Mouse (Mus musculus) midbrain, embryonic 15.5 days (tissue): ENCODE data around the gene Gpr156. TPM values are rescaled to one million over a fixed set of nuclear protein-coding genes. Genes with fewer than 3 reads are reported as not detected.
"Not testable (repeated sequence)": the region's sequence is repeated elsewhere in the genome, so short reads cannot be mapped to it uniquely, and the experiment has no call there.

Source experiments
- ATAC-seq: fragments of 200-750 bp; cut with Nextera tagmentation; replicated peaks from 2 replicates; pipeline ENCODE4 v1.8.0; 2017; ENCODE audit warnings: moderate TSS enrichment
- H3K27ac ChIP-seq: fragments of 300-500 bp; sonication (generic); 2 replicates; pipeline ENCODE4 v1.5.1; 2015; ENCODE audit warnings: mild to moderate bottlenecking, inconsistent platforms
- H3K27me3 ChIP-seq: fragments of 300-500 bp; sonication (generic); replicated peaks from 2 replicates; pipeline ENCODE4 v1.6.1; 2015; ENCODE audit warnings: inconsistent platforms
- H3K36me3 ChIP-seq: fragments of 300-500 bp; sonication (generic); replicated peaks from 2 replicates; pipeline ENCODE4 v1.6.1; 2015; ENCODE audit warnings: inconsistent platforms
- H3K4me1 ChIP-seq: fragments of 300-500 bp; sonication (generic); 2 replicates; pipeline ENCODE4 v1.6.1; 2015; ENCODE audit warnings: inconsistent platforms
- H3K4me2 ChIP-seq: fragments of 300-500 bp; sonication (generic); 2 replicates; pipeline ENCODE4 v1.6.1; 2015; ENCODE audit warnings: inconsistent platforms, mild to moderate bottlenecking, moderate library complexity
- H3K4me3 ChIP-seq: fragments of 300-500 bp; sonication (generic); 2 replicates; pipeline ENCODE4 v1.5.1; 2015; ENCODE audit warnings: mild to moderate bottlenecking, inconsistent platforms
- H3K9ac ChIP-seq: fragments of 300-500 bp; sonication (generic); 2 replicates; pipeline ENCODE4 v1.6.1; 2015; ENCODE audit warnings: mild to moderate bottlenecking, inconsistent platforms
- H3K9me3 ChIP-seq: fragments of 300-500 bp; sonication (generic); 2 replicates; pipeline ENCODE4 v1.6.1; 2016; ENCODE audit warnings: inconsistent platforms
- WGBS: fragments of 180-500 bp; shearing (Covaris S2); methylation state at CpG from one replicate; pipeline ENCODE4 v1.1.7; 2015; ENCODE audit warnings: mixed read lengths; 5-methylcytosine and 5-hydroxymethylcytosine counted together
- polyA plus RNA-seq: library from polyadenylated mRNA; unstranded; fragments of >200 nt; fragmentation: Nextera tagmentation; extraction: Ambion mirVana; gene quantifications from 2 replicates; pipeline ENCODE4 v1.2.1, GENCODE M21; 2015

The Gpr156 gene
- polyA plus RNA-seq, 1 experiment from 2014 or later, result 6.2 TPM

DNA sequence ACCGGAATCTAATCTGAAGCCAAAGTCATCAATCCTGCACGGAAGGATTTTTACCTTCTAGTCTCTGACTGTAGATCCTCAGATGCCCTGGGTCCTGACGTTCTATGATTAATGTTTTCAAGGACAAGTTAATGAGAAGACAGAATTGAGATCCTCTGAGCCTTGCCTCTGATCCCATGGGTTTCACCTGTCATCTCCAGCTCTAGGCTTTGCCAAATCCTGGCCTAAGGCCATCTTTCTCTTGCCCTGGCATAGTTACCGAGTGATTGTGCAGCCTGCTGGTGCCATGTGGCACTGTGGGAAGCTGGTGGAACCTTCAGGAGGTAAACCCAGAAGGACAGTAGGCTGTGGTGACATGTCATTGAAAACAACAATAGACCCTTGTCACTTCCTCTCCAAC lies 98.7 kb downstream of the Gpr156 start:
- no peak for ATAC-seq
- Histone ChIP-seq H3K4me3 (no peak overlapping the region), H3K27ac (no peak overlapping the region), H3K9me3 (no peaks in the 10 kb centered on the region), H3K4me1 (no peaks in the 10 kb centered on the region), H3K9ac (no peak overlapping the region), H3K27me3 (no peaks in the 10 kb centered on the region), H3K36me3 (no peaks in the 10 kb centered on the region), H3K4me2 (no peak overlapping the region)
- 86% methylated on average over 4 of the region's 4 CpGs for WGBS

DNA sequence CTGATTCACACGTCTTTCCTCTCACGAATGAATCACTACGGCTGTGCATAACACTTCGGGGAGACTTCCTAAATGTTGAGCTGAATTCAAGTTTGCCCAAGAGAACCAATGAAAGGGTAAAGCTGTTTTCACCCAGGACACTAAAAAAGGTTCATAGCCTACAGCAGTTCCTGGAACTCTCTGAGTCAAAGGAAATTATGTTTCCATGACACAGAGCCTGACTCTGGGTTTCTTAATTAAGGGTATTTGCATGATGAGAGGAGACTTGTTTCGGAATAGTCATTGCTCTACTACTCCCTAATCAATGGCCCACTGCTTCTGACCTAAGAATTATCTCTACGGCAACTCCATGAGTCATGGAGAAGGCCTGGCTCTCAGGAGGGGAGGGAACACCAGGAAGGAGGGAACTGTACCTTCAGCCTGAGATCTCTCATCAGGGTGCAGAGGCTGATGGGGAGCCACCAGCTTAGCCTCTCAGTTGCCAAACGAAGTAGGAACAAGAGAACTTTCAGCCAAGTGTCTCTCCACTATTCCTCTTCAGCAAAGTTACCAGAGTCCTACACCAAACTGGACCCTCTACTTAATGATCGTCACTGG lies 100.7 kb downstream of the Gpr156 start:
- Histone ChIP-seq H3K4me1 (no peaks in the 10 kb centered on the region), H3K9me3 (no peaks in the 10 kb centered on the region), H3K27ac (no peak overlapping the region), H3K9ac (no peak overlapping the region), H3K36me3 (no peaks in the 10 kb centered on the region), H3K4me2 (no peak overlapping the region), H3K4me3 (no peak overlapping the region), H3K27me3 (no peaks in the 10 kb centered on the region)
- no peak for ATAC-seq
- 86% methylated on average over 8 of the region's 8 CpGs for WGBS

DNA sequence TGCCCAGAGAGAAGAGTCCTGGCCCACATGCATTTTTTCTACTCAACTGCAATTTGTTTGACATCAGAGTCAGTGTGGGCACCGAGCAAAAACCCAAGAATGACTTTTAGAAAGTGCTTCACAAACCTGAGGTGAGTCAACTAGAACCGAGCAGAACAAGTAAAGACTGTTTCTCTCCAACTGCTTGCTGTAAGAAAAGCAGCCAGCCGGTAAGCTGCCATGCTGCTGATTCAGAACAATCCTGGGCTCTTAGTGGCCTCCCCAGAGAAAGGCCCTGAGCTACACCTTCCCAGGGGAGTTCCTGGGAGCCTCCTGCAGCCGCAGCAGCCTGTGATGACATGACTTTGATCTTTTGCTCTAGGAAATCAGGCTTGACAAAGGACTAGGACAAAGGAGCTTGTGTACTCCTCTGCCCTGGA lies 101.7 kb downstream of the Gpr156 start:
- H3K9me3 ChIP-seq, result no peaks in the 10 kb centered on the region
- H3K27me3 ChIP-seq, result no peaks in the 10 kb centered on the region
- no peaks in the 10 kb centered on the region for H3K36me3 ChIP-seq
- H3K4me2 ChIP-seq, result no peak overlapping the region
- no peaks in the 10 kb centered on the region for H3K4me1 ChIP-seq
- 14% methylated on average over 4 of the region's 4 CpGs for WGBS
- ATAC-seq, result no peak
- H3K27ac ChIP-seq, result no peak overlapping the region
- no peak overlapping the region for H3K9ac ChIP-seq
- H3K4me3 ChIP-seq, result no peak overlapping the region

DNA sequence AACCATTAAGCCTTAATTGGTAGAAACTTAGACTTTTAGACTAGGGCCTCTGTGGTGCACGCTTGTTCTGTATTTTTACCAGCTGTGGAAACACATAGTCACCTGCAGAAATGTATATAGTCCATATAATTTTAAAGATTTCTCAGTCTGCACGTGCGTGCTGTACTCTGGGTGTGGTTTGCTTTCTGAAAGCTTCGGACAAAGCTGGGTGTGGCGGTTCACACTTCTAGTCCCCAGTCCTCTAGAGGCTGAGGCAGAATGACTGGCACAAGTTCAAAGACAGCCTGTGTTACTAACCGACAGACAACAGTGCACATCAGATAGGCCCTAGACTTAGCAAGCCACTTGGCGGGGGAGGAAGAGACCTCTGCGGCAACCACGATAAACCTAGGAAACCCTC lies 116.3 kb downstream of the Gpr156 start:
- Histone ChIP-seq H3K4me3 (no peak overlapping the region), H3K36me3 (no peaks in the 10 kb centered on the region), H3K27ac (no peak overlapping the region), H3K4me1 (no peaks in the 10 kb centered on the region), H3K4me2 (no peak overlapping the region), H3K9ac (no peak overlapping the region), H3K9me3 (no peaks in the 10 kb centered on the region), H3K27me3 (no peaks in the 10 kb centered on the region)
- ATAC-seq, result no peak
- WGBS, result 92% methylated on average over 9 of the region's 9 CpGs

- H3K4me1 ChIP-seq, result no peaks in the 10 kb centered on the region
- H3K27ac ChIP-seq, result no peak overlapping the region
- no peaks in the 10 kb centered on the region for H3K9me3 ChIP-seq
- H3K4me3 ChIP-seq, result no peak overlapping the region
- ATAC-seq, result no peak
- H3K36me3 ChIP-seq, result no peaks in the 10 kb centered on the region
- no peak overlapping the region for H3K4me2 ChIP-seq
- 66% methylated on average over 5 of the region's 5 CpGs for WGBS
- no peak overlapping the region for H3K9ac ChIP-seq
- no peaks in the 10 kb centered on the region for H3K27me3 ChIP-seq
These were observed 116.8 kb downstream of the Gpr156 start for GRCm38 (mm10) chr16:38033071-38033470.

GRCm38 (mm10) chr16:38038101-38038500 lies 121.8 kb downstream of the Gpr156 start:
- not testable (repeated sequence) for H3K4me2 ChIP-seq, H3K4me3 ChIP-seq, H3K36me3 ChIP-seq, H3K27ac ChIP-seq, H3K9ac ChIP-seq, ATAC-seq, H3K4me1 ChIP-seq, H3K9me3 ChIP-seq, H3K27me3 ChIP-seq
- WGBS, result 75% methylated on average over 4 of the region's 4 CpGs

GRCm38 (mm10) chr16:38042160-38042559 lies 125.9 kb downstream of the Gpr156 start:
- Histone ChIP-seq H3K27me3 (no peaks in the 10 kb centered on the region), H3K9ac (no peak overlapping the region), H3K27ac (no peak overlapping the region), H3K4me3 (no peak overlapping the region), H3K4me1 (no peaks in the 10 kb centered on the region), H3K4me2 (no peak overlapping the region), H3K36me3 (no peaks in the 10 kb centered on the region), H3K9me3 (no peaks in the 10 kb centered on the region)
- WGBS, result 89% methylated on average over 1 of the region's 1 CpGs
- no peak for ATAC-seq

GRCm38 (mm10) chr16:38044551-38044950 lies 128.3 kb downstream of the Gpr156 start:
- 87% methylated on average over 5 of the region's 5 CpGs for WGBS
- Histone ChIP-seq H3K4me2 (no peak overlapping the region), H3K36me3 (no peaks in the 10 kb centered on the region), H3K4me3 (no peak overlapping the region), H3K4me1 (no peaks in the 10 kb centered on the region), H3K9ac (no peak overlapping the region), H3K27ac (no peak overlapping the region), H3K27me3 (no peaks in the 10 kb centered on the region), H3K9me3 (no peaks in the 10 kb centered on the region)
- no peak for ATAC-seq

- no peak overlapping the region for H3K27ac ChIP-seq
- no peak overlapping the region for H3K4me2 ChIP-seq
- no peaks in the 10 kb centered on the region for H3K27me3 ChIP-seq
- H3K4me3 ChIP-seq, result no peak overlapping the region
- 73% methylated on average over 23 of the region's 23 CpGs for WGBS
- H3K4me1 ChIP-seq, result no peaks in the 10 kb centered on the region
- no peaks in the 10 kb centered on the region for H3K9me3 ChIP-seq
- H3K36me3 ChIP-seq, result no peaks in the 10 kb centered on the region
- no peak overlapping the region for H3K9ac ChIP-seq
- ATAC-seq, result no peak
These were observed 131.7 kb downstream of the Gpr156 start for GRCm38 (mm10) chr16:38047781-38048558.

Other genes with a start within 250 kb of the Gpr156 start
- gene Fstl1, start 139.6 kb upstream of the Gpr156 start, polyA plus RNA-seq, result 85.4 and 85.6 TPM in 2 replicates
- not detected in 2 replicates for gene Gm36028, start 55.4 kb upstream of the Gpr156 start, polyA plus RNA-seq
- gene Lrrc58, start 48.1 kb upstream of the Gpr156 start, polyA plus RNA-seq, result 41.6 and 41.9 TPM in 2 replicates
- 164 and 167 TPM in 2 replicates for gene Gsk3b, start 172.5 kb downstream of the Gpr156 start, polyA plus RNA-seq